Mouse (Mus musculus): Measurements from ENCODE around the gene Tppp2. TPM values are rescaled to one million over a fixed set of nuclear protein-coding genes. Genes with fewer than 3 reads are reported as not detected.
"Not testable (repeated sequence)": the region's sequence is repeated elsewhere in the genome, so short reads cannot be mapped to it uniquely, and the experiment has no call there.

Tppp2 gene
- polyA plus RNA-seq, 1 experiment from 2014 or later = not detected

DNA sequence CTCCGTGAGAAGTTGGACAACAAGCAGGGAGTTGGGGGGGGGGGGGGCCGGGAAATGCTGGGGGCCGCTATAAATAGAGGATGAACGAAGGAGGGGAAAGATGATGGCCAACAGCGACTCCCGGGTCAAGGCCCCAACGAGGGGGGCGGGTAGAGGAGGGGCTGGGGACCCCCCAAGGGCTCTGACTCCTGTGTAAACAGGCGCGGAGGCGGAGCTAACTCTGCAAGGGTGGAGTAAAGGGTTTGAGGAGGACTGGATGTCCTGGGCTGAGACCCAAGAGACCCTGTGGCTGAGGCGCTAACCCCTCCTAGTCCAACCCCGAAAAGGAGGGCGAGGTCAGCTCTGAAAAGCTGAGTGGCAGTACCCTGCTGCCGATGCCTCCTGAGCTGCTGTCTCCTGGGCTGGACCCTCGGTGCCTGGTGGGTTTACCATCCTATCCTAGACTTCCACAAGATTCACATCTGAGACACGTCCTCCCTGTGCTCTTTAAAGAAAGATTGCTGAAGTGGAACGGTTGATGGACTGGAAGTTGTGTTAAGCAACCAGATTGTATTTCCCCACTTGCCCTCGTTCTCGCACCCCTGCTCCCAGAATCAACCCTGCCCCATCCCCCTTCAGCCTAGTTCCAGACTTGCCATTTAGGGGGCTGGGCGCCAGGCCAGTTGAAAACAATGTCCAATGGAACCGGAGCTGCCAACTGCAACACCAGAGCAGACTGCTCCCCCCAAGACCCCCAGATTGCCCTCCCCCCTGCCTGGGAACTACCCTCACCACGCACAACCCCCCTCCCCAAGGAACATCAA lies 4.1 kb upstream of the Tppp2 start, which contains the start of gene Ndrg2:
Ndrg2 (minus strand) TSS at position 199 of the 803 bp plus-strand sequence.
- Histone ChIP-seq H3K27me3 (replicated peaks) (no peaks in the 10 kb centered on the region), H3K9me3 (no peaks in the 10 kb centered on the region), H3K4me1 (peaks cover 11% of the 10 kb centered on the region; the same call in 1 of the 2 replicates), H3K4me2 (peak within 1 kb of the TSS; percentile 98), H3K27ac (peak within 1 kb of the TSS; percentile 74), H3K9ac (peak within 1 kb of the TSS; percentile 62), H3K4me3 (peak within 1 kb of the TSS; percentile 56), H3K36me3 (replicated peaks) (no peaks in the 10 kb centered on the region)
- ATAC-seq (replicated peaks) = peak; percentile 69
- 2% methylated on average over 19 of the region's 23 CpGs for WGBS

DNA sequence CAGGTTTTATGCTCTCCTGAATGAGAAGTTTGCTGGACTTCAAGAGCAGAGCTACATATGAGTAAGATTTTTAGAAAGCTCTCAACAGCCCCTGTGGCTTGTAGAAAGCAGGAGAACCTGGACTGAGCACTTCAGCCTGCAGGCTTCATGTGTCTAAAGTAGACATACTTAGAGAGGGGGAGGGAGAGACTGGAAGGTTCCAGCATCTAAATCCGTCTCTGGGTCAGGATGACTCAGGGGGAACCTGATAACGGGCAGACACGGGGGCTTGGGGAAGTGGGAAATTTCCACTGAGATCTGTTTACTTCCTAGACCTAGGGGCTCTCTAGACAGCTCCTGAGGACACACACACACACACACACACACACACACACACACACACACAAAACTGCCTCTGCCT lies 3.2 kb upstream of the Tppp2 start:
- WGBS = 40% methylated on average over 3 of the region's 3 CpGs
- Histone ChIP-seq H3K9me3 (no peaks in the 10 kb centered on the region), H3K36me3 (replicated peaks) (no peaks in the 10 kb centered on the region), H3K27me3 (replicated peaks) (no peaks in the 10 kb centered on the region), H3K9ac (no peak overlapping the region), H3K4me1 (peaks cover 11% of the 10 kb centered on the region; the same call in 1 of the 2 replicates), H3K4me3 (no peak overlapping the region), H3K4me2 (no peak overlapping the region), H3K27ac (peak overlapping the region; percentile 74)
- ATAC-seq (replicated peaks) = no peak

DNA sequence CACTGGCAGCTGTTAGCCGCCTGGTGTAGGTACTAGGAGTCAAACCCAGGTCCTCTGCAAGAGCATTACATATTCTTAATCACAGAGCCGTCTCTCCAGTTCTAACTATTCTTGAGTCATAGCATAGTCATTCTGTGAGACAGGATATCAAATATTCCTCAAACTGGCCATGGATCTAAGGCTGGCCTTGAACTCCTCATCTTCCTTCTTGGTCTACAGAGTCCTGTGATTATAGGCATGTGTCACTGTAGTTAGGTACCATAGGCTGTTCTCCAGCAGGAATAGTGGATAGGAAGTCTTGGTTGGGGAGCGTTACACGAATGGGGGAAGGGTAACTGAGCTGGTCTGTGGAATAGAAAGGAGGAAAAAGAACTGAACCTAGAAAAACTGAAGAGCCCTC lies 1.7 kb upstream of the Tppp2 start:
- Histone ChIP-seq H3K4me3 (no peak overlapping the region), H3K27me3 (replicated peaks) (no peaks in the 10 kb centered on the region), H3K4me1 (peaks cover 11% of the 10 kb centered on the region; the same call in 1 of the 2 replicates), H3K27ac (no peak overlapping the region), H3K4me2 (no peak overlapping the region), H3K9ac (no peak overlapping the region), H3K36me3 (replicated peaks) (no peaks in the 10 kb centered on the region), H3K9me3 (no peaks in the 10 kb centered on the region)
- no peak for ATAC-seq (replicated peaks)
- WGBS = 83% methylated on average over 4 of the region's 4 CpGs

DNA sequence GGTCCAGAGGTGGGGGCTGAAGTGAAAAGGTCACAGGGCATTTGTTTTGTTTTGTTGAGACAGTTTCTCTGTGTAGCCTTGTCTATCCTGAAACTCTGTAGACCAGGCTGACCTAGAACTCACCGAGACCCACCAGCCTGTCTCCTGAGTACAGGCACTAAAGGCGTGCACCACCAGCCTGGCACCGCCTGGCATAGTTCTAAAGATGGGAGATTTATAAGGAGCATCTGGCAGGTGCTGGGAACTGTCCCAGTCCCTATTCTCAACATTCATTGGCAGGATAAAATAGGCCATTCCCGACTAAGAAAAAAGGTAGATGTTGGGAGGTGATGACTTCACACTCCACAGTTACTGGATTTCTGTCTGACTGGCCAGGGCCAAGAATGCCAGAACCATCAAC lies 741 bp downstream of the Tppp2 start:
- H3K36me3 ChIP-seq (replicated peaks) = no peaks in the 10 kb centered on the region
- H3K4me3 ChIP-seq = no peak overlapping the region
- H3K9me3 ChIP-seq = no peaks in the 10 kb centered on the region
- ATAC-seq (replicated peaks) = no peak
- H3K4me1 ChIP-seq = peaks cover 6% of the 10 kb centered on the region; the same call in 1 of the 2 replicates
- no peaks in the 10 kb centered on the region for H3K27me3 ChIP-seq (replicated peaks)
- H3K4me2 ChIP-seq = no peak overlapping the region
- no peak overlapping the region for H3K9ac ChIP-seq
- no peak overlapping the region for H3K27ac ChIP-seq
- 89% methylated on average over 4 of the region's 4 CpGs for WGBS

DNA sequence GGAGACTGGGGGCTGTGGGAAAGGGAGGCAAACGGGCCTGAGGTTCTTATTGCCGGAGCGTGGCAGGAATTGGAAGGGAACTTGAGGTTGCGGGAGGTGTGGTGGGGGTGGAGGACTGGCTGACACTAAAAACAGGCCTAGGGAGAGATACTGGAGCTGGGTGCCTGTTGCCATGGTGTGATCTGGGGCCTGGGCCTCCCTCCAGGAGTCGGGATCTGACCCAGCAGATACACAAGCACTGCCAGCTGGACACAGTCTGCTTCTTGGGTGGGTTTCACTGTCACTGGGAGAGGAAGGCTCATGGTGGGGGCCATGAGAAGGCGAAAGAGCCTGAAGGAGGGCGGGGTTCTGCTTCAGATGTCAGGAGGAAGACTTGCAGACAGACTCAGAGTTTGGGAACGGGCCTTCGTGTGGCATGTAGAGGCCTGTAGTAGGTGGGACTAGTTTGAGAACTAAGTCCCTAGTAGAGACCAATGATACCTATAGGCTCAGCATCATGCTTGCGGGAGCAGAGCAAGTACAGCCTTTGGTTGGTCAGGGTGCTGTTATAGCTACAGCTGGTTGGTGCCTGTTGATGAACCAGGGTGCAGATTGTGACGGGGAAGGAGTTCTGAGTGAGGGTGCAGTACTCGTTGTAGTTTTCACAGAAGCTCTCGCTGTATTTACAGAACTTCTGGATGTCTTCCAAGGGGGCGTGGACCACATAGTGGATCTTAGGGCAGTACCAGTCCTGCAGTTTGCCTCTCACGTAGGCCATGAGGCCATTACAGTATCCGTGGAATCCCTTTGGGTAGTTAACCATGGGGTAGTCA lies 3.7 kb downstream of the Tppp2 start:
- Histone ChIP-seq H3K27me3 (replicated peaks) (no peaks in the 10 kb centered on the region), H3K27ac (0 out of 2 replicates have a peak overlapping the region, but pooled peaks have one; percentile 26), H3K36me3 (replicated peaks) (no peaks in the 10 kb centered on the region), H3K9me3 (no peaks in the 10 kb centered on the region), H3K4me1 (no peaks in the 10 kb centered on the region), H3K4me3 (no peak overlapping the region), H3K9ac (no peak overlapping the region), H3K4me2 (no peak overlapping the region)
- 81% methylated on average over 16 of the region's 16 CpGs for WGBS
- peak; percentile 82 for ATAC-seq (replicated peaks)

DNA sequence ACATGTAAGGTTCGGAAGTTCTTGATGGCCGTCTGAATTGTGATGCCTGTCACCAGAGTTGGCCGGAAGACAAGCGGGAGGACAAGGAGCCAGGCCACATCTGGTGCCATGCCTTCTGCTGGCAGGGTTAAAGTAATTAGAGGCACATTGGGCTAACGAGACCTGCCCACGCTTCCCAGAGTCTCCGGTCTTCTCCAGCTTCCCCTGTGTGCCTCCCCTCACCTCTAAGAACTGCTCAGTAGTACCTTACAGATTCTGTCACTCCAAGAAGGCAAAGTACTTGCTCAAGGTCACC lies 4.3 kb downstream of the Tppp2 start, which contains the start of gene Rnase13:
Rnase13 (minus strand) TSS at position 203 of the 295 bp plus-strand sequence.
- H3K27ac ChIP-seq = 0 out of 2 replicates have a peak within 1 kb of the TSS, but pooled peaks have one; percentile 26
- 90% methylated on average over 7 of the region's 7 CpGs for WGBS
- no peak for ATAC-seq (replicated peaks)
- no peaks in the 10 kb centered on the region for H3K4me1 ChIP-seq
- H3K9ac ChIP-seq = no peak within 1 kb of the TSS
- H3K9me3 ChIP-seq = no peaks in the 10 kb centered on the region
- no peak within 1 kb of the TSS for H3K4me2 ChIP-seq
- H3K4me3 ChIP-seq = no peak within 1 kb of the TSS
- H3K27me3 ChIP-seq (replicated peaks) = no peaks in the 10 kb centered on the region
- H3K36me3 ChIP-seq (replicated peaks) = no peaks in the 10 kb centered on the region

DNA sequence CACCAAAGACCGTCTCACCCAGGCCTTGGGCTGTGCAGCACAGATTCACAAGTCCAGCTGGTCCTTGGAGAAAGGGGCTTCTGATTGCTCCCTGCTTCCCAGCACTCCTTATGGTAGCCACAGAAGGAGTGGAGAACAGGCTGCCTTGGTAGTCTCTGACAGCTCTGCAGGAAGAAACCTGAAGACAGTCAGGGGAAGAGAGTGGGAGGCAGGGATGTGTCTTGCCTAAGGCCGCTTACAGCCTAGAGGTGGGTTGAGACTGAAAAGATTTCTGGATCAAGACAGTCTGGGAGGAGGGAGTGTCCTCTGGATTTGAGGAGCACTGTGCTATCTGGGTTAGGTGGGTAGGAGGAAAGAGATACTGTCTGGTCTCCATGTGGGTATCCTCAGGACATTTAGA lies 4.7 kb downstream of the Tppp2 start:
- no peaks in the 10 kb centered on the region for H3K36me3 ChIP-seq (replicated peaks)
- 96% methylated on average over 2 of the region's 2 CpGs for WGBS
- H3K27me3 ChIP-seq (replicated peaks) = no peaks in the 10 kb centered on the region
- no peak for ATAC-seq (replicated peaks)
- no peak overlapping the region for H3K27ac ChIP-seq
- no peaks in the 10 kb centered on the region for H3K4me1 ChIP-seq
- no peak overlapping the region for H3K9ac ChIP-seq
- H3K4me3 ChIP-seq = no peak overlapping the region
- no peaks in the 10 kb centered on the region for H3K9me3 ChIP-seq
- H3K4me2 ChIP-seq = no peak overlapping the region

DNA sequence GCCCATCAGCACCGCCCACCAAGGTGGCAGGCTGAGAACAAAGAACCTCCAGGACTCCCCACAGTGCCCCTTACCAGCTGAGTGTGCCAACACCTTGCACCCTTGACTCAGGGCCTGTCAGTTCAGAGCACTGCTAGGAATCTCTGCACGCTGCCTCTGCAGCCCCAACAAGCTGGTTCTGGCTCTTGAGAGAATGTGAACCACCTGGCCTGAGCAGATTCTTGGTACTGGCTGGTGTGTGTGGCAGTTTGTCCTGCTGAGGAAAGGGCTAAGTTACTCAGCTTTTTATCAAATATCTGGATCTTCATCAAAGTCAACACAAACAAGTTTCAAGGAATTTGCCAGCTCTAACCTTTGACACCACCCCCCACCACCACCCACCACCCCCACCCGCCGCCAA lies 5.3 kb downstream of the Tppp2 start:
- no peak overlapping the region for H3K4me3 ChIP-seq
- ATAC-seq (replicated peaks) = no peak
- H3K27me3 ChIP-seq (replicated peaks) = no peaks in the 10 kb centered on the region
- 81% methylated on average over 4 of the region's 4 CpGs for WGBS
- H3K4me1 ChIP-seq = no peaks in the 10 kb centered on the region
- no peaks in the 10 kb centered on the region for H3K36me3 ChIP-seq (replicated peaks)
- no peak overlapping the region for H3K9ac ChIP-seq
- no peak overlapping the region for H3K27ac ChIP-seq
- no peaks in the 10 kb centered on the region for H3K9me3 ChIP-seq
- no peak overlapping the region for H3K4me2 ChIP-seq

DNA sequence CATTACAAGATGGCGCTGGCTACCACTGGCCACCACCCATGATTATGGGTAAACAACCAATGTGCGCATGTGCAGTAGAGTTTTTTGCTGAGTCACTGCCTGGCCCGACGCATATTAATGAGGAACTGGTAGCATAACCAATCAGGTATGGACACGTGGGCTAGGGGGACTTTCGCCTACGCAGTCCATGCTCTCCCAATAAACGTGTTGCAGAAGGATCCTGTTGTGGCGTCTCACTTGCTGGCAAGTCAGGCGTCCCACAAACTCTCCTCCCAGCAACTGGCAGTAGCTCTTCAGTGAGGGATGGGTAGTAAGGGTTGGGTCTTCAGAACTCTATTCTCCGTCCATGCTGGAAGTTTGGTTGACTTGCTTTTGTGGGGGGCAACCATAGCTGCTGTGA lies 8.7 kb downstream of the Tppp2 start:
- not testable (repeated sequence) for H3K4me3 ChIP-seq; ATAC-seq (replicated peaks); H3K27me3 ChIP-seq (replicated peaks); H3K36me3 ChIP-seq (replicated peaks); H3K9me3 ChIP-seq; H3K27ac ChIP-seq; H3K4me2 ChIP-seq; H3K4me1 ChIP-seq; H3K9ac ChIP-seq
- WGBS = 94% methylated on average over 11 of the region's 11 CpGs

DNA sequence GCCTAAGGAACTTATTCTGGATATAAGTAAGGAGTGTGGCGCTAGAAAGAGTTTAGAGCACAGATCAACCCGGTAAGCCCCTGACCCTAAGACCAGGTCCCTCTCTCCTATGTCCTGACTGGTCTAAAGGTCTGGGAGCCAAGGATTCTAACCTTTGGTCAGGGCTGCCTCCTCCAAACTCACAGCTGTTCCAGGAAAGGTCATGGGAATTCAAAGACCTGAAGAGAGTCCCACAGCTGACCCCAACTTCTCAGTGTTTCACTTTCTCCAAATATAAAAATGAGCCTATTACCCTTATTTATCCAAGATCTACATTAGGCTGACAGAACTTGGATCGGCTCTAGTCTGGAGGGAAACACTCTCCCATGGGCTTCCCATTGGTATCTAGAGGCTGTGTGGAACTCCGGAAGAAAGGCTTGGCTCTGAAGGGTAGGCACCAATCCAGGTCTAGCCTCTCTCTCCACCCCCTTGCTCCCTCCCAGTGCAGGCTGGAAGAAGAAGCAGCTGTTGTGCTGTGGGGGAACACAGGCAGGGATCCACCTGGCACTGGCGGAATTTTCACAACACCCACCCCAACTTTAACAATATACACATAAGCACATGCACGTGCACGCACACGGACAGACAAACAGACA lies 11.2 kb downstream of the Tppp2 start:
- no peak overlapping the region for H3K4me2 ChIP-seq
- no peaks in the 10 kb centered on the region for H3K4me1 ChIP-seq
- H3K27me3 ChIP-seq (replicated peaks) = no peaks in the 10 kb centered on the region
- 0 out of 2 replicates have a peak, but pooled peaks have one; percentile 25 for ATAC-seq (replicated peaks)
- H3K36me3 ChIP-seq (replicated peaks) = no peaks in the 10 kb centered on the region
- H3K9me3 ChIP-seq = no peaks in the 10 kb centered on the region
- H3K9ac ChIP-seq = no peak overlapping the region
- WGBS = 86% methylated on average over 8 of the region's 8 CpGs
- no peak overlapping the region for H3K27ac ChIP-seq
- no peak overlapping the region for H3K4me3 ChIP-seq

DNA sequence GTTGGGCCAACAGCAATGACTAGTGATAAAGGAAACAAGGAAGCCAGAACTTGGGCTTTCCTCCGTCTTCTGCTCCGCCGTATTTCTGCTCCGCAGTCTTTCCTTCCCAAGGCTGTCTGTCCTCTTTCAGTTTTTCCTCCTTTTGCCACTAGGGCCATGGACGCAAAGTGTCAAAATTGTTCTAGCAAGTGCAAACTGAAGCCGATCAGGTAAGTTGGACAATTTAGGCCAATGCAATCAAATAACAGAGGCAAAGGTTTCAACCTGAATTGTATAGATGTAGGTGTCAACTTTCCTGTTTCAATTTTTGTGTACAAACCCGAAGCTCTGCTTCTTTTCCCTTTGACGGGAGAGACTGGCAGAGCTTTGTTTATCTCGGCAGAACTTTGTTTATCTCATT lies 11.7 kb downstream of the Tppp2 start:
- Histone ChIP-seq H3K9ac (no peak overlapping the region), H3K36me3 (replicated peaks) (no peaks in the 10 kb centered on the region), H3K4me2 (no peak overlapping the region), H3K4me1 (no peaks in the 10 kb centered on the region), H3K9me3 (no peaks in the 10 kb centered on the region), H3K4me3 (no peak overlapping the region), H3K27me3 (replicated peaks) (no peaks in the 10 kb centered on the region), H3K27ac (no peak overlapping the region)
- 75% methylated on average over 9 of the region's 9 CpGs for WGBS
- no peak for ATAC-seq (replicated peaks)

DNA sequence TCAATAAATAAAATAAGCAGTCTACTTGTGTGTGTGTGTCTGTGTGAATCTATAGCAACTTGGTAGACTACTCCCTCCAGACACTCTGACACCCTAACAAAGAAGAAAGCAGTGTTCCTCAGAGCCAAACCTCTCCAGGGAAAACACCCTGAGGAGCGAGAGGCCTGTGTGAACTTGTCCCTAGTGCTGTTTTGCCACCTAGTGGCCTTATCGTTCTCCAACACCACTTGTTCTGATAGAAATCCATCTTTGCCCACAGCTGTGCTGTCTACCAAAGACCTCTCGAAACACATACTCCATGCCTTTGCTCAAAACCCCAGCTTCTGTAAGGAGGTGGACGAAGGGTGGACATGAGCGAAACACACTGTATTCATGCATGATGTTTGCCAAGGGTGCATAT lies 12.6 kb downstream of the Tppp2 start:
- no peaks in the 10 kb centered on the region for H3K4me1 ChIP-seq
- no peaks in the 10 kb centered on the region; the same call in 1 of the 2 replicates for H3K9me3 ChIP-seq
- H3K4me3 ChIP-seq = no peak overlapping the region
- no peaks in the 10 kb centered on the region for H3K27me3 ChIP-seq (replicated peaks)
- H3K9ac ChIP-seq = no peak overlapping the region
- H3K27ac ChIP-seq = no peak overlapping the region
- ATAC-seq (replicated peaks) = peak; percentile 93
- 33% methylated on average over 5 of the region's 5 CpGs for WGBS
- H3K4me2 ChIP-seq = no peak overlapping the region
- no peaks in the 10 kb centered on the region for H3K36me3 ChIP-seq (replicated peaks)

Data from midbrain, embryonic 15.5 days (tissue).